Mouse (Mus musculus): ENCODE measurements around the gene Thop1. TPM values are rescaled to one million over a fixed set of nuclear protein-coding genes. Genes with fewer than 3 reads are reported as not detected.

Thop1 gene
- polyA plus RNA-seq, 2 experiments: 54.1 to 79.0 TPM

DNA sequence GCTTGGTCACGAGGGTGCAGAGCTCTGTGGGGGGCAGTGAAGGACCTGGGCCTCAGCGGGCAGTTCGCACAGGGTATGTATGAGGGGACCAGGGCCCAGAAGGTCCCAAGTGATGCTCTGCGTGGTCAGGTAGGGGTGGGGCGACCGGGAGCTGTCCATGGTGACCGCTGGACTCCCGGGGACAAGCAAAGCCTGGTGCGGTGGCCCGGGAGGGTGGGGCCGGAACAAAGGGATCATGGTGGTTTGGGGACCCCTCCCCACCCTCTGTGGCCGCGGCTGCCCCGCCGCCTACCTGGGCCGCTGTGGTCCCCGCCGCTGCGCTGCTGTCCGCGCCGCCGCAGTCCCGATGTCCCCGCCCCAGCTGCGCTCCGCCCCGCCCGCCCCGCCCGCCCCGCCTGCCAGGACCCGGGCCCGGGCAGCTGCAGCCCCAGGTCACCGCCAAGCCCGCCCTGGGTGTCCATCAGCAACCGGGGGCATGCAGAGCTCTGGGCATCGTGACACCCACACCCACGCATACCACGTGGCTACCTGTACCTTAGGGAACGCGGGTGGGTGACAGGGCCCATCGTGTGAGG is 44.7 kb upstream of the Thop1 start:
- Histone ChIP-seq H3K27me3 (ENCODE audit: control insufficient read depth, insufficient read depth, low read length) (peaks cover 31% of the 10 kb centered on the region), H3K9me3 (ENCODE audit: control insufficient read depth, low read length) (no peaks in the 10 kb centered on the region), H3K9ac (ENCODE audit: low read depth, low read length, severe bottlenecking) (no peak overlapping the region), H3K36me3 (ENCODE audit: control insufficient read depth, insufficient read depth, low read length) (peaks cover 5% of the 10 kb centered on the region; the same call in 1 of the 2 replicates), H3K4me1 (ENCODE audit: control insufficient read depth, insufficient read depth, low read length) (no peaks in the 10 kb centered on the region), H3K4me2 (replicated peaks; ENCODE audit: low read depth, low read length, severe bottlenecking) (peak overlapping the region; percentile 45), H3K4me3 (replicated peaks; ENCODE audit: low read length) (peak overlapping the region; percentile 15), H3K27ac (replicated peaks; ENCODE audit: low read depth, low read length) (no peak overlapping the region)
- no peak for TF ChIP-seq POLR2A (IDR thresholded peaks at IDR 0.05; ENCODE audit: borderline replicate concordance, extremely low read depth, insufficient read depth, insufficient read length)
- DNase-seq (ENCODE audit: low spot score) (no peak), ATAC-seq (ENCODE audit: low FRiP score, low read depth) (0 out of 2 replicates have a peak, but pooled peaks have one; percentile 20)
- WGBS: under 1% methylated on average over 27 of the region's 43 CpGs

DNA sequence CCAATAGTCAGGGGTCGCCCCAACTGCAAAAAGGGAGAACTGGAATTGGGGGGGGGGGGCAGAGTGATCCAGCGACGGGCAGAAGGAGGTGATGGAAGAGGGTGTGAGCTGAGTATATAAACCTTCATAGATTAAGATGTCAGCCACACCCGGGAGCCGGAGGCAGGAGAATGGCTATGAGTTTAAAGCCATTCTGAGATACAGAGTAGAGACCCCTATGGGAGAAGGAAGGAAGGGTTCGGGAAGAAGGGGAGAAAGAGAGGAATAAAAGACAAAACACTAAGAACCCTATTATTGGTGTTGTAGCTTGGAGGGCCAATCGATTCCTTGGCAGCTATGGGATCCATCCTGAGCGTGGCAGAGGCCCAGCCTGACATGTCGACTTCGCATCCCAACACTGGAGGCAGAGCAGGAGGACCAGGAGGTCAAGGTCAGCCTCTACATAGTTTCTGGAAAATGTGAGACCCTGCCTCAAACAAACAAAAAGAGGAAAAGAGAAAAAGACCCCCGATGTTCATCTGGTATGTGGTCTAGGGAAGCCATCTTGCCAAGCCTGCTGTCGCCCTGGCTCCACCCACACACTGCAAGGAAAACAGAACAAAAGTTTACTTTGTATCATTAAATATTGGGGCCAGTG is 44.1 kb upstream of the Thop1 start, which contains the start of gene Diras1:
Gene Diras1, minus strand, starts transcription at position 24 of the 637 bp plus-strand sequence.
- peak within 1 kb of the TSS; percentile 15 for H3K4me3 ChIP-seq (replicated peaks; ENCODE audit: low read length)
- peaks cover 11% of the 10 kb centered on the region; the same call in 1 of the 2 replicates for H3K36me3 ChIP-seq (ENCODE audit: control insufficient read depth, insufficient read depth, low read length)
- H3K9me3 ChIP-seq (ENCODE audit: control insufficient read depth, low read length): no peaks in the 10 kb centered on the region
- ATAC-seq (ENCODE audit: low FRiP score, low read depth): no peak
- DNase-seq (ENCODE audit: low spot score): no peak
- no peak for TF ChIP-seq POLR2A (IDR thresholded peaks at IDR 0.05; ENCODE audit: borderline replicate concordance, extremely low read depth, insufficient read depth, insufficient read length)
- H3K9ac ChIP-seq (ENCODE audit: low read depth, low read length, severe bottlenecking): no peak within 1 kb of the TSS
- WGBS: 57% methylated on average over 10 of the region's 12 CpGs
- H3K27ac ChIP-seq (replicated peaks; ENCODE audit: low read depth, low read length): no peak within 1 kb of the TSS
- H3K4me1 ChIP-seq (ENCODE audit: control insufficient read depth, insufficient read depth, low read length): no peaks in the 10 kb centered on the region
- H3K4me2 ChIP-seq (replicated peaks; ENCODE audit: low read depth, low read length, severe bottlenecking): peak within 1 kb of the TSS; percentile 45
- peaks cover 31% of the 10 kb centered on the region for H3K27me3 ChIP-seq (ENCODE audit: control insufficient read depth, insufficient read depth, low read length)

DNA sequence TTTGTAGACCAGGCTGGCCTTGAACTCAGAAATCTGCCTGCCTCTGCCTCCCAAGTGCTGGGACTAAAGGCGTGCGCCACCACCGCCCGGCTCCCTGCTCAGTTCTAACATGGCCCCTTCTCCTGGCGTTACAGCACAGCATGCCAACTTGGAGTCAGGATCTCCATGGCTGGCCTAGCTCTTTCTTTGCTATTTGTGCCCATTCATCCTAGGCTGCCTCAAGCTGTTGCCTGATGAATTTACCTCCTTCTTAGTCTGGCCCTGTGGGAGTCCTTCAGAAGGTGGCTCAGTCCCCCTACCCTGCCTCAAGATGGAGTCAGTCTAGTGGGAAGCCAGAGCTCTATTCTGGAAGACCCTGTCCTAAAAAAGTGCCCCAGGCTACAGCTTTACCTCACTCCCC is 43.0 kb upstream of the Thop1 start:
- H3K4me2 ChIP-seq (replicated peaks; ENCODE audit: low read depth, low read length, severe bottlenecking): no peak overlapping the region
- H3K4me1 ChIP-seq (ENCODE audit: control insufficient read depth, insufficient read depth, low read length): no peaks in the 10 kb centered on the region
- no peak overlapping the region for H3K27ac ChIP-seq (replicated peaks; ENCODE audit: low read depth, low read length)
- peaks cover 17% of the 10 kb centered on the region for H3K36me3 ChIP-seq (ENCODE audit: control insufficient read depth, insufficient read depth, low read length)
- H3K27me3 ChIP-seq (ENCODE audit: control insufficient read depth, insufficient read depth, low read length): peaks cover 29% of the 10 kb centered on the region
- H3K9ac ChIP-seq (ENCODE audit: low read depth, low read length, severe bottlenecking): no peak overlapping the region
- no peaks in the 10 kb centered on the region for H3K9me3 ChIP-seq (ENCODE audit: control insufficient read depth, low read length)
- DNase-seq (ENCODE audit: low spot score) (no peak), ATAC-seq (ENCODE audit: low FRiP score, low read depth) (no peak)
- TF ChIP-seq POLR2A (IDR thresholded peaks at IDR 0.05; ENCODE audit: borderline replicate concordance, extremely low read depth, insufficient read depth, insufficient read length): no peak
- WGBS: 90% methylated on average over 5 of the region's 5 CpGs
- no peak overlapping the region for H3K4me3 ChIP-seq (replicated peaks; ENCODE audit: low read length)

DNA sequence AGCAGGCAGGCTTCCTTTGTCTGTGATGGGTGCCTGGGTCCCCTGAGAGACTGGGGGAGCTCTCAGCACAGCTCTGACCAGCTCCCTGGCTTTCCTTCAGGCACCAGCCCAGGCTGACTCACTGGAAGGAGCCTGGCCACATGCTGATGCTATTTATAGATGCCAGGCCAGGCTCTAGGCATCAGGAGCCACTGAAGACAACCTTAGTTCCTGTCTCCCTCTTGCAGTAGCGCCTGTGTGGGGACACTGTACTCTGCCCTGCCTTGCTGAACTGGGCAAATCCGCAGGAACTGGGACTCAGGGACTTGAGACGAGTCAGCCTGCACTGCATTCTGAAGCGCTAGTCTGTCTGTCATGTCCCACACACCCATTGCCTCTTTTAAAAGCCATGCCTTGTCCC is 42.5 kb upstream of the Thop1 start:
- H3K27me3 ChIP-seq (ENCODE audit: control insufficient read depth, insufficient read depth, low read length): peaks cover 24% of the 10 kb centered on the region
- peaks cover 20% of the 10 kb centered on the region for H3K36me3 ChIP-seq (ENCODE audit: control insufficient read depth, insufficient read depth, low read length)
- no peak overlapping the region for H3K9ac ChIP-seq (ENCODE audit: low read depth, low read length, severe bottlenecking)
- TF ChIP-seq POLR2A (IDR thresholded peaks at IDR 0.05; ENCODE audit: borderline replicate concordance, extremely low read depth, insufficient read depth, insufficient read length): no peak
- H3K4me2 ChIP-seq (replicated peaks; ENCODE audit: low read depth, low read length, severe bottlenecking): no peak overlapping the region
- no peaks in the 10 kb centered on the region for H3K4me1 ChIP-seq (ENCODE audit: control insufficient read depth, insufficient read depth, low read length)
- 66% methylated on average over 4 of the region's 4 CpGs for WGBS
- no peak for ATAC-seq (ENCODE audit: low FRiP score, low read depth)
- no peak overlapping the region for H3K4me3 ChIP-seq (replicated peaks; ENCODE audit: low read length)
- DNase-seq (ENCODE audit: low spot score): no peak
- H3K27ac ChIP-seq (replicated peaks; ENCODE audit: low read depth, low read length): no peak overlapping the region
- no peaks in the 10 kb centered on the region for H3K9me3 ChIP-seq (ENCODE audit: control insufficient read depth, low read length)

DNA sequence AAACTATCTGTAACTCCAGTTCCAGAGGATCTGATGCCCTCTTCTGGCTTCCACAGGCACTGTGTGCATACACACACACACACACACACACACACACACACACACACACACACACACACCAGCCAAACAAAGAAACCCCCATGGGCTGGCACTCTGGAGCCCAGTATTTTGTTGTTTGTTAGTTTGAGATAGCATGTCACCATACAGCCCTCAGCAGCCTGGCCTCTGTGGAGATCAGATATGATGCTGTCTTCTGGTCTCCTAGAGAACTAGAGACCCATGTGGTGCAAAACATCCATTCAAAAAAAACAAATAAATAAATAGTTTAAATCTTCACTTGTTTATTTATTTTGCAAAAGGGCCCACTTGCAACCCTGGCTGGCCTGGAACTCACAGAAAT is 41.6 kb upstream of the Thop1 start:
- peaks cover 19% of the 10 kb centered on the region; the same call in 1 of the 2 replicates for H3K27me3 ChIP-seq (ENCODE audit: control insufficient read depth, insufficient read depth, low read length)
- peaks cover 23% of the 10 kb centered on the region for H3K36me3 ChIP-seq (ENCODE audit: control insufficient read depth, insufficient read depth, low read length)
- DNase-seq (ENCODE audit: low spot score) (no peak), ATAC-seq (ENCODE audit: low FRiP score, low read depth) (no peak)
- no peak overlapping the region for H3K9ac ChIP-seq (ENCODE audit: low read depth, low read length, severe bottlenecking)
- no peaks in the 10 kb centered on the region for H3K9me3 ChIP-seq (ENCODE audit: control insufficient read depth, low read length)
- no peaks in the 10 kb centered on the region for H3K4me1 ChIP-seq (ENCODE audit: control insufficient read depth, insufficient read depth, low read length)
- no peak overlapping the region for H3K27ac ChIP-seq (replicated peaks; ENCODE audit: low read depth, low read length)
- H3K4me2 ChIP-seq (replicated peaks; ENCODE audit: low read depth, low read length, severe bottlenecking): no peak overlapping the region
- no peak overlapping the region for H3K4me3 ChIP-seq (replicated peaks; ENCODE audit: low read length)
- TF ChIP-seq POLR2A (IDR thresholded peaks at IDR 0.05; ENCODE audit: borderline replicate concordance, extremely low read depth, insufficient read depth, insufficient read length): no peak
